Mouse (Mus musculus) liver, adult (tissue): ENCODE data around the gene Cd82.

Source experiments
- GATA4 ChIP-seq: IDR thresholded peaks from 2 replicates; pipeline ENCODE4 v1.6.1; 2014; ENCODE audit warnings: mild to moderate bottlenecking, low read length; ENCODE audit not compliant: insufficient replicate concordance

Cd82 gene

GRCm38 (mm10) chr2:93462760-93463159, at the start of gene Cd82:
Gene Cd82, minus strand, starts transcription at chr2:93463140.
- no peak for TF ChIP-seq GATA4

GRCm38 (mm10) chr2:93512130-93512529, 49.2 kb upstream of the Cd82 start:
- TF ChIP-seq GATA4, result no peak

- TF ChIP-seq GATA4, result no peak
These were observed 47.9 kb upstream of the Cd82 start for GRCm38 (mm10) chr2:93510839-93511238.

GRCm38 (mm10) chr2:93509777-93510750, 47.1 kb upstream of the Cd82 start:
- no peak for TF ChIP-seq GATA4

GRCm38 (mm10) chr2:93505091-93505490, 42.2 kb upstream of the Cd82 start:
- no peak for TF ChIP-seq GATA4

- no peak for TF ChIP-seq GATA4
These were observed 40.4 kb upstream of the Cd82 start for GRCm38 (mm10) chr2:93503353-93503752.

GRCm38 (mm10) chr2:93501303-93501702, 38.4 kb upstream of the Cd82 start:
- TF ChIP-seq GATA4, result no peak

- TF ChIP-seq GATA4, result no peak
These were observed 34.3 kb upstream of the Cd82 start for GRCm38 (mm10) chr2:93497221-93497620.

GRCm38 (mm10) chr2:93495170-93495569, 32.2 kb upstream of the Cd82 start:
- TF ChIP-seq GATA4, result no peak

- no peak for TF ChIP-seq GATA4
These were observed 30.6 kb upstream of the Cd82 start for GRCm38 (mm10) chr2:93493541-93493940.

GRCm38 (mm10) chr2:93490516-93490915, 27.6 kb upstream of the Cd82 start:
- TF ChIP-seq GATA4, result no peak

- no peak for TF ChIP-seq GATA4
These were observed 26.1 kb upstream of the Cd82 start for GRCm38 (mm10) chr2:93488911-93489587.

- TF ChIP-seq GATA4, result no peak
These were observed 22.5 kb upstream of the Cd82 start for GRCm38 (mm10) chr2:93485459-93485858.

- TF ChIP-seq GATA4, result no peak
These were observed 19.2 kb upstream of the Cd82 start for GRCm38 (mm10) chr2:93482036-93482644.

GRCm38 (mm10) chr2:93478744-93479143, 15.8 kb upstream of the Cd82 start:
- TF ChIP-seq GATA4, result no peak

GRCm38 (mm10) chr2:93477519-93477918, 14.6 kb upstream of the Cd82 start:
- no peak for TF ChIP-seq GATA4
